Mouse (Mus musculus) heart, adult 2 months (tissue): Measurements from ENCODE around the gene Pde8a. TPM values are rescaled to one million over a fixed set of nuclear protein-coding genes. Genes with fewer than 3 reads are reported as not detected.
A peak's percentile ranks its signal among the peaks of the same experiment; 100 is the strongest.

Experiments
- DNase-seq, 2 experiments: peaks; one replicate each; pipeline ENCODE4 v3.0.0; 2021
- H3K27ac ChIP-seq: fragments of 200-600 bp; 2 replicates; pipeline ENCODE4 v1.8.1; 2022
- H3K27me3 ChIP-seq: fragments of 200-500 bp; 2 replicates; pipeline ENCODE4 v1.6.1; 2012; ENCODE audit warnings: mild to moderate bottlenecking, low read length, inconsistent platforms, mixed read lengths; ENCODE audit not compliant: control insufficient read depth, insufficient read depth
- H3K36me3 ChIP-seq: fragments of 200-500 bp; 2 replicates; pipeline ENCODE4 v1.6.1; 2012; ENCODE audit warnings: low read length, inconsistent platforms; ENCODE audit not compliant: control insufficient read depth, insufficient read depth
- H3K4me1 ChIP-seq: fragments of 200-500 bp; 2 replicates; pipeline ENCODE4 v1.6.1; 2011; ENCODE audit warnings: low read length; ENCODE audit not compliant: control insufficient read depth, insufficient read depth
- H3K4me3 ChIP-seq: fragments of 200-600 bp; 2 replicates; pipeline ENCODE4 v1.8.1; 2022
- H3K79me2 ChIP-seq: fragments of 200-500 bp; replicated peaks from 2 replicates; pipeline ENCODE4 v1.6.1; 2012; ENCODE audit warnings: mild to moderate bottlenecking, inconsistent platforms, low read length, moderate library complexity, mixed read lengths; ENCODE audit not compliant: control insufficient read depth, insufficient read depth
- H3K9ac ChIP-seq: fragments of 200-500 bp; 2 replicates; pipeline ENCODE4 v1.6.1; 2012; ENCODE audit warnings: low read depth, mild to moderate bottlenecking, control low read depth, inconsistent platforms, low read length, mixed read lengths
- CTCF ChIP-seq: fragments of 200-600 bp; IDR thresholded peaks from 2 replicates; pipeline ENCODE4 v1.8.1; 2022; ENCODE audit warnings: antibody characterized with exemption, mild to moderate bottlenecking, moderate library complexity
- EP300 ChIP-seq: fragments of 200-500 bp; IDR thresholded peaks from 2 replicates; pipeline ENCODE4 v1.6.1; 2011; ENCODE audit warnings: low read depth, low read length, control low read depth; ENCODE audit not compliant: insufficient read depth
- POLR2A ChIP-seq: fragments of 200-500 bp; IDR thresholded peaks from 2 replicates; pipeline ENCODE4 v1.6.1; 2011; ENCODE audit warnings: mild to moderate bottlenecking, low read depth, low read length, control low read depth; ENCODE audit not compliant: insufficient read depth
- WGBS: fragments of 180-500 bp; shearing (Covaris S2); methylation state at CpG from one replicate; pipeline ENCODE4 v1.1.7; 2018; 5-methylcytosine and 5-hydroxymethylcytosine counted together
- intact Hi-C: fragments of 180-260 bp; cut with DNase I; formaldehyde crosslinking; loops from one replicate; pipeline ENCODE4 v1.15.1; 2025
- polyA plus RNA-seq: library from polyadenylated mRNA; depleted of rRNA; stranded (reverse); fragments of >200 nt; gene quantifications from 2 replicates; pipeline ENCODE4 v1.2.3, GENCODE M21; 2012
- total RNA-seq, 2 experiments: library from RNA; stranded (reverse); gene quantifications; 2 replicates each; pipeline ENCODE4 v1.2.3; 2021

Pde8a gene
- total and polyA plus RNA-seq, 3 experiments = 7.8 to 13.0 (median 12.2) TPM

DNA sequence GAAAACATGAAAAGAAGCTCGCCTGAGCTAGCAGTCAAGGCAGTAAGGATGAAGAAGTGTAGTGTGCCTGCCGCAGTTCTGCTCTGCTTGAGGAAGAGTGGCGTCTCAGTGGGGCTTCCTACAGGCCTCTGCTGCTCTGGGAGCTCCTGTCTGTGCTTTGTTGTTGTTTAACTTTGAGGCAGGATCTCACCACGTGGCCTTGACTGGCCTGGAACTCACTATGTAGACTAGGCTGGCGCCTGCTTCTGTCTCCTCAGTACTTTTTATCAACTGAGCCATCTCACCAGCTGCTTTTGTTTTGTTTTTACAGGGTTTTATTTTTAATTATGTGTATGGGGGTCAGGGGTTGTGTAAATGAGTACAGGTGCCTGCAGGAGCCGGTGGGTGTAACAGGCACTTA, 84.8 kb downstream of the Pde8a start:
- no peak overlapping the region for H3K9ac ChIP-seq
- TF ChIP-seq POLR2A = no peak
- TF ChIP-seq EP300 = no peak
- TF ChIP-seq CTCF = no peak
- H3K79me2 ChIP-seq = no peaks in the 10 kb centered on the region
- WGBS = 67% methylated on average over 6 of the region's 6 CpGs
- H3K27me3 ChIP-seq = no peaks in the 10 kb centered on the region
- no peak overlapping the region for H3K4me3 ChIP-seq
- no peaks in the 10 kb centered on the region for H3K4me1 ChIP-seq
- intact Hi-C loops = no loop called here
- H3K27ac ChIP-seq = no peak overlapping the region
- no peaks in the 10 kb centered on the region for H3K36me3 ChIP-seq
- DNase-seq = no peak

DNA sequence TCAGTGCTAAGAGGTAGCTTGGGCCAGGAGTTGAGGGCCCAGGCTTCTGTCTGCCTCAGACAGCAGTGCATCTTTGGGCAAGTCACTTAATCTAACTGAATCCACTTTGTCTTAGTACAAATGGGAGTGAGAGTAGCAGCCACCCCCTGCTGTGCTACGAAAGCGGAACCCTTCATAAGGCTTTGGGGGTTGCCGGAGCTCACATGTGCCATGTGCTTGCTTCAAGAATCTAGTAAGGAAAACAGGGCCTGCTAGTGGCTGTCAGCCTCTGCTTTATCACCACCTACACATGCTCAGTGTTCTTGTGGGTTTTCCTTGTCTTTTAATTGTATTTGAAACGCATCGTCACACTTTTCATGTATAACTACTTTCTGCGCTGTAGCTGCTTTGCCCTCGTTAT, 87.9 kb downstream of the Pde8a start:
- Histone ChIP-seq H3K4me1 (peaks cover 2% of the 10 kb centered on the region; the same call in 1 of the 2 replicates), H3K79me2 (no peaks in the 10 kb centered on the region), H3K27ac (no peak overlapping the region), H3K27me3 (no peaks in the 10 kb centered on the region), H3K4me3 (no peak overlapping the region), H3K36me3 (no peaks in the 10 kb centered on the region), H3K9ac (no peak overlapping the region)
- WGBS = 94% methylated on average over 7 of the region's 7 CpGs
- intact Hi-C loops = loop anchor here (5.0 to 10.0 kb wide), 2 partner anchors 84 to 137 kb away; no protein-coding TSS in a partner anchor
- no peak for TF ChIP-seq EP300
- no peak for TF ChIP-seq POLR2A
- TF ChIP-seq CTCF = no peak
- no peak for DNase-seq

DNA sequence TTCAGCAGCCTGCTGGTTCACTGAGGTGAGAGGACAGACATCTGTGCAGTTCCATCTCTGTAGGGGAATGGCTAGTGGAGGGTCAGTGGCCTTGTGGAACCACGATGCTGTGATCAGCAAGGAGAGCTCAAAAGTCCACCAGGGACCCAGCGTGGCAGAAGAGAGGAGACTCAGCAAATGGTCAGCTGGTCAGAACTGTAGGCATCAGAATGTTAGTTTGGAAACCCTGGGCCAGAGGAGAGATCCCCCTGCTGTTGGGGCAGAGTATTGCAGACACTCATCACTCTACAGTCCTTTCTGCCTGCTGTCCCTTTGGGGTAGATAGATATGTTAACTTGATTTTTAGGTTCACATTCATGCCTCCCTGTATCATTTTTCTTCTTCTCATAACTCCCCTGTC, 90.3 kb downstream of the Pde8a start:
- 88% methylated on average over 2 of the region's 2 CpGs for WGBS
- intact Hi-C loops = loop anchor here (5.0 to 10.0 kb wide), 2 partner anchors 86 to 139 kb away; no protein-coding TSS in a partner anchor
- peak in 1 of 2 experiments; percentile 38 for DNase-seq

DNA sequence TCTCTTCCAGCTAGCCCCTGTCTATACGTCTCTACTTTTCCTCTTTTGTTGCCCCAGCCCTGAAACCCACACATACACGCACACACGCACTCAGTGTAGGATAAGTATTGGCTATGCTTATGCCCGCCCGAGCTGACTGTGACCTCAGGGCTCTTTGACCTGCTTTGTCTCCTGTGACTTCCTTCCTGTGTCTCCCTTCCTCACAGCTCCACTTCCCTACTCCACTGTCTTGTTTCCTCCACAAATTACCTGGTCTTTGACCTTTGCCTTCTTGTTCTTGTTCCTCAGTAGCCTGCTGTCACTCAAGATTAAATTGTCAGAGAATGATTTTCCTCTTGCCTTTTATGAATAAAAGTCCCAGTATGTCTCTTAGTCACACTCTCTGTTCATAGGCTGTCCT, 90.7 kb downstream of the Pde8a start:
- Histone ChIP-seq H3K27me3 (no peaks in the 10 kb centered on the region), H3K36me3 (no peaks in the 10 kb centered on the region), H3K79me2 (no peaks in the 10 kb centered on the region), H3K9ac (no peak overlapping the region), H3K27ac (no peak overlapping the region), H3K4me1 (peaks cover 2% of the 10 kb centered on the region; the same call in 1 of the 2 replicates), H3K4me3 (no peak overlapping the region)
- WGBS = 35% methylated on average over 5 of the region's 5 CpGs
- no peak for DNase-seq
- no peak for TF ChIP-seq POLR2A
- TF ChIP-seq CTCF = no peak
- TF ChIP-seq EP300 = no peak
- intact Hi-C loops = loop anchor here (5.0 to 10.0 kb wide), 2 partner anchors 87 to 139 kb away; no protein-coding TSS in a partner anchor

More for the DNA sequence above, 90.3 kb downstream of the Pde8a start:
- H3K4me1 ChIP-seq = peaks cover 2% of the 10 kb centered on the region; the same call in 1 of the 2 replicates
- H3K27ac ChIP-seq = no peak overlapping the region
- H3K36me3 ChIP-seq = no peaks in the 10 kb centered on the region
- H3K79me2 ChIP-seq = no peaks in the 10 kb centered on the region
- H3K4me3 ChIP-seq = no peak overlapping the region
- H3K9ac ChIP-seq = no peak overlapping the region
- no peaks in the 10 kb centered on the region for H3K27me3 ChIP-seq
- TF ChIP-seq CTCF (peak; percentile 77), EP300 (no peak), POLR2A (no peak)

DNA sequence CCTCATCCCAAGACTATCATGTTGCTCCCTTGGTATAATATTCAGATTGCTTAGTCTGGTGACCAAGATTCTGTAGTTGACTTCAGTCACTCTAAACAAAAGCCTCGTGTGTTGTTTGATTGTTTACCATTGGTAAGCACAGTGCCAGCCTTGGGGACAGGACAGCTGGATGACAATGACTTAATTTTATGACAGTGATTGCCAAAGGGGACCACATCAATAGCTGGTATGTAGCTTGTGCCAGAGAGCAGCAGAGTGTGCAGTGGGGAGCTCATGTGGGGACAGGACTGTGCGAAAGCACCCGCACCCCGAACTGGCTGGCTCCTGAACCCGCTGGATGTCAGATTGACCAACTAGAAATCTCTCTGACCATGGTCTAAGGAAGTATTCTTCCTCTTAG, 91.3 kb downstream of the Pde8a start:
- DNase-seq = no peak
- no peak for TF ChIP-seq CTCF
- TF ChIP-seq EP300 = no peak
- TF ChIP-seq POLR2A = no peak

DNA sequence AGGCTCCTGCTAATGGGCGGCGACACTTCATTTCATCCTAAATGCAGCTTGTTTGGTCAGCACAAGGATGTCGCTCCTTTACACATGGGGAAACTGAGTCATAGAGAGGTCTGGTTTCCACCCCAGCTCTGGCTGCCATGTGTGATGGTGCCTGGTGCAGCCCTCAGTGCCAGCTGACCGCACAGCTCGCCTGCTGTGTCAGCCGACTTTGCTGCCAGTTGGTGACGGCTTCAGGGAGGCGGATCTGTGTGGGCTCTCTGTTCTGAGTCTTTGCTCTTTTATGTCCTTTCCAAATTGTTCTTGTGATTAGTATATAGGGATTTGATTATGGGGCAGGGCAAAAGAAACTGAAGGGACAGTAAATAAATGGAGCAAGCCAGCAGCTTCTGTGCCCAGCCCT, 94.3 kb downstream of the Pde8a start:
- Histone ChIP-seq H3K4me1 (peaks cover 3% of the 10 kb centered on the region; the same call in 1 of the 2 replicates), H3K27me3 (no peaks in the 10 kb centered on the region), H3K9ac (no peak overlapping the region), H3K27ac (no peak overlapping the region), H3K36me3 (no peaks in the 10 kb centered on the region), H3K4me3 (no peak overlapping the region), H3K79me2 (no peaks in the 10 kb centered on the region)
- no peak for TF ChIP-seq EP300
- no peak for TF ChIP-seq CTCF
- no peak for TF ChIP-seq POLR2A
- WGBS = 85% methylated on average over 8 of the region's 8 CpGs
- peak in 1 of 2 experiments; percentile 19 for DNase-seq
- intact Hi-C loops = loop anchor here (10.0 kb wide), 1 partner anchor 143 kb away; no protein-coding TSS in a partner anchor

More for the DNA sequence above, 91.3 kb downstream of the Pde8a start:
- H3K4me3 ChIP-seq = no peak overlapping the region
- H3K36me3 ChIP-seq = no peaks in the 10 kb centered on the region
- no peaks in the 10 kb centered on the region for H3K27me3 ChIP-seq
- 92% methylated on average over 5 of the region's 5 CpGs for WGBS
- H3K27ac ChIP-seq = no peak overlapping the region
- no peaks in the 10 kb centered on the region for H3K79me2 ChIP-seq
- intact Hi-C loops = loop anchor here (5.0 to 10.0 kb wide), 2 partner anchors 87 to 140 kb away; no protein-coding TSS in a partner anchor
- H3K9ac ChIP-seq = no peak overlapping the region
- peaks cover 3% of the 10 kb centered on the region; the same call in 1 of the 2 replicates for H3K4me1 ChIP-seq
